Mouse (Mus musculus) myocyte (in vitro differentiated cells): ENCODE data around the gene Pla2g15.

Experiments
- CEBPB ChIP-seq: IDR thresholded peaks from 2 replicates; pipeline ENCODE4 v1.6.1; 2011; ENCODE audit warnings: mild to moderate bottlenecking, moderate library complexity; ENCODE audit not compliant: poor library complexity, insufficient read depth, severe bottlenecking
- E2F4 ChIP-seq: IDR thresholded peaks from one replicate; pipeline ENCODE4 v1.6.1; 2011; ENCODE audit warnings: mild to moderate bottlenecking, control low read depth, moderate library complexity; ENCODE audit not compliant: insufficient read depth
- MAX ChIP-seq: IDR thresholded peaks from one replicate; pipeline ENCODE4 v1.6.1; 2011; ENCODE audit warnings: low read depth, mild to moderate bottlenecking, control low read depth
- POLR2A ChIP-seq: IDR thresholded peaks from one replicate; pipeline ENCODE4 v1.6.1; 2011; ENCODE audit warnings: low read depth, mild to moderate bottlenecking, control low read depth, moderate library complexity; ENCODE audit not compliant: insufficient read length
- POLR2AphosphoS2 ChIP-seq: IDR thresholded peaks from one replicate; pipeline ENCODE4 v1.6.1; 2011; ENCODE audit warnings: low read depth, control low read depth; ENCODE audit not compliant: insufficient read length
- REST ChIP-seq: IDR thresholded peaks from one replicate; pipeline ENCODE4 v1.6.1; 2011; ENCODE audit warnings: mild to moderate bottlenecking, control low read depth, moderate library complexity; ENCODE audit not compliant: insufficient read depth, insufficient read length
- TCF12 ChIP-seq: IDR thresholded peaks from one replicate; pipeline ENCODE4 v1.6.1; 2011; ENCODE audit warnings: mild to moderate bottlenecking, control low read depth; ENCODE audit not compliant: poor library complexity, insufficient read depth, severe bottlenecking
- TCF3 ChIP-seq: IDR thresholded peaks from one replicate; pipeline ENCODE4 v1.6.1; 2011; ENCODE audit warnings: low read depth, control low read depth; ENCODE audit not compliant: insufficient read length
- USF1 ChIP-seq: IDR thresholded peaks from one replicate; pipeline ENCODE4 v1.6.1; 2011; ENCODE audit warnings: low read depth, mild to moderate bottlenecking, control low read depth, moderate library complexity

- TF ChIP-seq POLR2A (no peak), E2F4 (no peak), CEBPB (no peak), TCF3 (no peak), POLR2AphosphoS2 (no peak), MAX (no peak), REST (no peak), TCF12 (no peak), USF1 (no peak)
Measured at GRCm38 (mm10) chr8:106108080-106108479, 42.1 kb upstream of the Pla2g15 start.
